Mouse (Mus musculus): ENCODE results near the gene Gm5737.

DNA sequence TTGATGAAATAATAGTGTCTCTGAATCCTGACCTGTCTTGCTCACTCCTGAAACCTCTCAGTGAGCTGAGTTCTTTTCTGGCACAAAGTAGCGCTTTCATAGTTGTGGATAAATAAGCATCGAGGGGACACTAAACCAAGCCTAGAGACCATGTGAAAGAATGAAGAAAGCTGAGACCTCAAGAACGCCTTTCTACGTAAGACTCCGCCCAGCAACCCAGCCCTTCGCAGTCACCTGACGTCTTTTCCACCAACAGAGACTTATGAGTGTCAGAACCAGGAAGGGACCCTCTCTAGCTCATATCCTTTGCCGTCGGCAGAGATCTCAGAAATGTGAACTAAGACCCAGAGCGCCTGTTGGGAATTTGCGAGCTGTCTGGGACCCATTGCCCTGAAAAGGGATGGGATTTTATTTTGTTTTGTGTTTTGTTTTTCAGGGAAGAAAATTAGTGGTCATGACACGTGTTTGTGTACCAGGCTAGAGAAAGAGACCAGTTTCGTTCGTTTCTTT, 22.8 kb downstream of the Gm5737 start:
- no peak for TF ChIP-seq CTCF (IDR thresholded peaks at IDR 0.05; ENCODE audit: insufficient read depth, low read depth, low read length)
- TF ChIP-seq POLR2A (IDR thresholded peaks at IDR 0.05; ENCODE audit: insufficient read depth, low read depth, low read length): no peak
